Mouse (Mus musculus): Measurements from ENCODE around the gene Med25.

DNA sequence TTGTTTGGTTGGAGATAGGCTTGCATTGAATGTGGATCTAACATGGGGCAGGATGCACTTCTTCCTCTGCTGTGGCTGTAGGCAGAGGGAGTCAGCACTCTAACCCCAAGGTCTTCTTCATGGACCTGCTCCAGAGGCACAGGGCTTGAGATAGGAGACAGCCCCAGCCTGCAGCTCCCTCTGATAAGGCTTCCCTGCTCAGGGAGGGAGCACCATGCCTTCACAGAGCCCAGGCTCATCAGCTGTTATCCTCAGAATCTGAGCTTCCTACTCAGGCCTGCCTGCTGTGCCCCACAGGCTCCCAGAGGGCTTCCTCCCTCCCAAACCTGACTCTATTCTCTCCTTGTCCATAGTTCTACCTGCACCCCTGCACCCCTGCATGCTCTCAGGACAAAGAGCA lies 30.0 kb upstream of the Med25 start:
- TF ChIP-seq CTCF (IDR thresholded peaks at IDR 0.05; ENCODE audit: control insufficient read depth, insufficient read depth, low read length): no peak
- no peak for TF ChIP-seq POLR2A (IDR thresholded peaks at IDR 0.05; ENCODE audit: borderline replicate concordance, control insufficient read depth, low read depth, low read length)

Measured in bone marrow, adult 2 months (tissue).